Mouse (Mus musculus) G1E (cell line): ENCODE measurements at regions not wholly inside any gene's neighbourhood (a gene's known extent, or its start where the extent isn't known, plus 50 kb on each side); places are given as distances from the start of the nearest gene placed in this dataset.
A peak's percentile ranks its signal among the peaks of the same experiment; 100 is the strongest.

Source experiments
- ATAC-seq: 2 replicates; pipeline ENCODE4 v1.8.0; 2016; ENCODE audit warnings: mild to moderate bottlenecking; ENCODE audit not compliant: insufficient number of reproducible peaks, poor library complexity, low FRiP score, severe bottlenecking; ENCODE audit errors: extremely low read depth
- DNase-seq: peaks from one replicate; pipeline ENCODE4 v3.0.0; 2012; ENCODE audit warnings: low spot score
- H3K27me3 ChIP-seq: 2 replicates; pipeline ENCODE4 v1.6.1; 2012; ENCODE audit warnings: mild to moderate bottlenecking, low read length, inconsistent platforms; ENCODE audit not compliant: insufficient read depth
- H3K36me3 ChIP-seq: replicated peaks from 2 replicates; pipeline ENCODE3; 2012; ENCODE audit warnings: mild to moderate bottlenecking, inconsistent platforms
- H3K4me1 ChIP-seq: 2 replicates; pipeline ENCODE4 v1.6.1; 2012; ENCODE audit warnings: low read depth, low read length, inconsistent platforms, mixed read lengths; ENCODE audit not compliant: insufficient read depth
- H3K4me3 ChIP-seq: 2 replicates; pipeline ENCODE4 v1.5.1; 2012; ENCODE audit warnings: low read depth, mild to moderate bottlenecking, inconsistent platforms, low read length, moderate library complexity, mixed read lengths
- H3K9me3 ChIP-seq: replicated peaks from 2 replicates; pipeline ENCODE4 v1.6.1; 2012; ENCODE audit warnings: inconsistent platforms
- CTCF ChIP-seq: IDR thresholded peaks from 2 replicates; pipeline ENCODE4 v1.5.1; 2012; ENCODE audit warnings: low read depth, low read length, inconsistent platforms, mixed read lengths
- GATA1 ChIP-seq: IDR thresholded peaks from 2 replicates; pipeline ENCODE4 v1.6.1; 2012; ENCODE audit warnings: borderline replicate concordance, low read length, inconsistent platforms, mixed read lengths
- GATA2 ChIP-seq: IDR thresholded peaks from 2 replicates; pipeline ENCODE4 v1.6.1; 2012; ENCODE audit warnings: low read depth, low read length, inconsistent platforms, borderline replicate concordance
- POLR2AphosphoS5 ChIP-seq: IDR thresholded peaks from 2 replicates; pipeline ENCODE4 v1.6.1; 2012; ENCODE audit warnings: low read depth, low read length, inconsistent platforms; ENCODE audit not compliant: insufficient replicate concordance
- TAL1 ChIP-seq: conservative IDR thresholded peaks from 2 replicates; pipeline ENCODE4 v1.6.1; 2012; ENCODE audit warnings: low read depth, low read length, inconsistent platforms, mixed read lengths

GRCm38 (mm10) chr13:33558927-33559326 is 74.3 kb downstream of the Serpinb9g start:
- Histone ChIP-seq H3K36me3 (peaks cover 14% of the 10 kb centered on the region), H3K4me1 (peaks cover 62% of the 10 kb centered on the region), H3K27me3 (no peaks in the 10 kb centered on the region), H3K9me3 (peaks cover 5% of the 10 kb centered on the region; the same call in 1 of the 2 replicates), H3K4me3 (no peak overlapping the region; the same call in 1 of the 2 replicates)
- DNase-seq (no peak), ATAC-seq (no peak)
- TF ChIP-seq GATA2: no peak
- no peak for TF ChIP-seq CTCF
- no peak for TF ChIP-seq TAL1
- no peak for TF ChIP-seq GATA1
- TF ChIP-seq POLR2AphosphoS5: no peak

- ATAC-seq (0 out of 2 replicates have a peak, but pooled peaks have one; percentile 23), DNase-seq (no peak)
- H3K4me3 ChIP-seq: no peak overlapping the region; the same call in 1 of the 2 replicates
- peaks cover 19% of the 10 kb centered on the region for H3K36me3 ChIP-seq
- H3K4me1 ChIP-seq: peaks cover 68% of the 10 kb centered on the region
- H3K27me3 ChIP-seq: no peaks in the 10 kb centered on the region
- H3K9me3 ChIP-seq: peaks cover 5% of the 10 kb centered on the region; the same call in 1 of the 2 replicates
- no peak for TF ChIP-seq CTCF
- TF ChIP-seq TAL1: peak; percentile 54; the same call in 1 of the 2 replicates
Measured at GRCm38 (mm10) chr13:33559719-33560118, 75.1 kb downstream of the Serpinb9g start.

- Histone ChIP-seq H3K4me1 (peaks cover 79% of the 10 kb centered on the region), H3K36me3 (peaks cover 34% of the 10 kb centered on the region), H3K9me3 (peaks cover 16% of the 10 kb centered on the region), H3K27me3 (no peaks in the 10 kb centered on the region), H3K4me3 (no peak overlapping the region)
- ATAC-seq (peak; percentile 52), DNase-seq (no peak)
- TF ChIP-seq CTCF: peak; percentile 27; the same call in 1 of the 2 replicates
- no peak for TF ChIP-seq GATA1
Measured at GRCm38 (mm10) chr13:33561625-33562024, 77.0 kb downstream of the Serpinb9g start.

GRCm38 (mm10) chr13:33562928-33563327 is 78.3 kb downstream of the Serpinb9g start:
- Histone ChIP-seq H3K27me3 (no peaks in the 10 kb centered on the region), H3K4me1 (peaks cover 86% of the 10 kb centered on the region), H3K36me3 (peaks cover 39% of the 10 kb centered on the region), H3K9me3 (peaks cover 16% of the 10 kb centered on the region), H3K4me3 (no peak overlapping the region)
- DNase-seq (no peak), ATAC-seq (no peak)
- TF ChIP-seq TAL1: no peak
- no peak for TF ChIP-seq GATA2
- TF ChIP-seq POLR2AphosphoS5: no peak
- TF ChIP-seq GATA1: no peak
- TF ChIP-seq CTCF: no peak

- no peak overlapping the region for H3K4me3 ChIP-seq
- H3K9me3 ChIP-seq: peaks cover 16% of the 10 kb centered on the region
- TF ChIP-seq GATA1 (no peak), CTCF (no peak), POLR2AphosphoS5 (no peak), TAL1 (no peak), GATA2 (no peak)
- ATAC-seq (no peak), DNase-seq (no peak)
- peaks cover 86% of the 10 kb centered on the region for H3K4me1 ChIP-seq
- H3K27me3 ChIP-seq: no peaks in the 10 kb centered on the region
- peaks cover 39% of the 10 kb centered on the region for H3K36me3 ChIP-seq
Measured at GRCm38 (mm10) chr13:33563366-33563765, 78.8 kb downstream of the Serpinb9g start.

GRCm38 (mm10) chr13:33567915-33568314 is 83.3 kb downstream of the Serpinb9g start:
- no peak for TF ChIP-seq CTCF
- TF ChIP-seq POLR2AphosphoS5: no peak
- no peak for TF ChIP-seq TAL1
- TF ChIP-seq GATA1: no peak
- no peak for TF ChIP-seq GATA2
- Histone ChIP-seq H3K9me3 (peaks cover 19% of the 10 kb centered on the region), H3K4me1 (peaks cover 72% of the 10 kb centered on the region), H3K27me3 (no peaks in the 10 kb centered on the region), H3K4me3 (peak overlapping the region; percentile 81), H3K36me3 (peaks cover 35% of the 10 kb centered on the region)
- ATAC-seq (no peak), DNase-seq (no peak)

GRCm38 (mm10) chr13:33569318-33569717 is 84.7 kb downstream of the Serpinb9g start:
- Histone ChIP-seq H3K27me3 (no peaks in the 10 kb centered on the region), H3K4me1 (peaks cover 62% of the 10 kb centered on the region), H3K36me3 (peaks cover 24% of the 10 kb centered on the region), H3K4me3 (peak overlapping the region; percentile 81), H3K9me3 (peaks cover 29% of the 10 kb centered on the region)
- TF ChIP-seq TAL1: peak; percentile 85
- no peak for TF ChIP-seq CTCF
- ATAC-seq: peak; percentile 75
- peak; percentile 37 for DNase-seq
